Mouse (Mus musculus) erythroblast, embryonic 14.5 days (primary cell): ENCODE data around the gene Ypel3. TPM values are rescaled to one million over a fixed set of nuclear protein-coding genes. Genes with fewer than 3 reads are reported as not detected.

Experiments
- H3K27me3 ChIP-seq: 2 replicates; pipeline ENCODE4 v1.6.1; 2012; ENCODE audit warnings: inconsistent platforms; ENCODE audit not compliant: control insufficient read depth
- H3K36me3 ChIP-seq: 2 replicates; pipeline ENCODE4 v1.6.1; 2012; ENCODE audit warnings: mild to moderate bottlenecking, inconsistent platforms; ENCODE audit not compliant: control insufficient read depth
- H3K4me1 ChIP-seq: 2 replicates; pipeline ENCODE4 v1.6.1; 2012; ENCODE audit warnings: inconsistent platforms; ENCODE audit not compliant: control insufficient read depth
- H3K4me3 ChIP-seq: replicated peaks from 2 replicates; pipeline ENCODE3; 2012; ENCODE audit warnings: moderate library complexity, mild to moderate bottlenecking, inconsistent platforms
- H3K9me3 ChIP-seq: 2 replicates; pipeline ENCODE4 v1.6.1; 2012; ENCODE audit warnings: low read length, inconsistent platforms, mixed read lengths; ENCODE audit not compliant: control insufficient read depth
- GATA1 ChIP-seq: IDR thresholded peaks from 2 replicates; pipeline ENCODE4 v1.6.1; 2012; ENCODE audit warnings: low read length, inconsistent platforms, mixed read lengths
- TAL1 ChIP-seq: IDR thresholded peaks from 3 replicates; pipeline ENCODE4 v1.6.1; 2012; ENCODE audit warnings: low read length, inconsistent platforms, mixed read lengths
- polyA plus RNA-seq: library from polyadenylated mRNA; stranded (reverse); fragments of >175 nt; gene quantifications from 2 replicates; pipeline ENCODE4 v1.2.3, GENCODE M21; 2012

The Ypel3 gene
- polyA plus RNA-seq, 1 experiment = 156 TPM

- H3K4me3 ChIP-seq = no peak overlapping the region
- H3K36me3 ChIP-seq = peaks cover 97% of the 10 kb centered on the region
- no peak for TF ChIP-seq TAL1
- no peak for TF ChIP-seq GATA1
- peaks cover 30% of the 10 kb centered on the region for H3K4me1 ChIP-seq
- no peaks in the 10 kb centered on the region for H3K9me3 ChIP-seq
- H3K27me3 ChIP-seq = no peaks in the 10 kb centered on the region
Measured at GRCm38 (mm10) chr7:126786142-126786541, 9.4 kb downstream of the Ypel3 start.

GRCm38 (mm10) chr7:126789141-126789540 lies 12.4 kb downstream of the Ypel3 start:
- Histone ChIP-seq H3K4me3 (no peak overlapping the region), H3K36me3 (peaks cover 68% of the 10 kb centered on the region), H3K9me3 (no peaks in the 10 kb centered on the region), H3K27me3 (no peaks in the 10 kb centered on the region), H3K4me1 (peaks cover 36% of the 10 kb centered on the region)
- TF ChIP-seq TAL1 (no peak), GATA1 (no peak)

- Histone ChIP-seq H3K4me3 (peak within 1 kb of the TSS; percentile 85), H3K9me3 (no peaks in the 10 kb centered on the region), H3K36me3 (peaks cover 67% of the 10 kb centered on the region), H3K4me1 (peaks cover 64% of the 10 kb centered on the region), H3K27me3 (no peaks in the 10 kb centered on the region)
- TF ChIP-seq TAL1 (no peak), GATA1 (no peak)
Measured at GRCm38 (mm10) chr7:126791851-126792720, 15.3 kb downstream of the Ypel3 start, which contains the start of gene Ppp4c. TSS of gene Ppp4c (minus strand) at chr7:126792496.

GRCm38 (mm10) chr7:126792721-126793443 lies 16.1 kb downstream of the Ypel3 start:
- H3K9me3 ChIP-seq = no peaks in the 10 kb centered on the region
- H3K4me3 ChIP-seq = peak overlapping the region; percentile 85
- H3K4me1 ChIP-seq = peaks cover 72% of the 10 kb centered on the region
- TF ChIP-seq TAL1 (no peak), GATA1 (no peak)
- no peaks in the 10 kb centered on the region for H3K27me3 ChIP-seq
- peaks cover 64% of the 10 kb centered on the region for H3K36me3 ChIP-seq

- no peaks in the 10 kb centered on the region for H3K9me3 ChIP-seq
- no peaks in the 10 kb centered on the region for H3K27me3 ChIP-seq
- TF ChIP-seq GATA1 = no peak
- no peak for TF ChIP-seq TAL1
- H3K4me1 ChIP-seq = peaks cover 80% of the 10 kb centered on the region
- H3K36me3 ChIP-seq = peaks cover 56% of the 10 kb centered on the region
- H3K4me3 ChIP-seq = no peak overlapping the region
Measured at GRCm38 (mm10) chr7:126793456-126794270, 16.9 kb downstream of the Ypel3 start.

GRCm38 (mm10) chr7:126794271-126794605 lies 17.5 kb downstream of the Ypel3 start:
- Histone ChIP-seq H3K9me3 (no peaks in the 10 kb centered on the region), H3K36me3 (peaks cover 50% of the 10 kb centered on the region), H3K27me3 (no peaks in the 10 kb centered on the region), H3K4me1 (peaks cover 82% of the 10 kb centered on the region), H3K4me3 (no peak overlapping the region)
- TF ChIP-seq TAL1 (no peak), GATA1 (no peak)

GRCm38 (mm10) chr7:126795387-126796317 lies 18.9 kb downstream of the Ypel3 start:
- no peaks in the 10 kb centered on the region for H3K27me3 ChIP-seq
- H3K4me3 ChIP-seq = no peak overlapping the region
- H3K4me1 ChIP-seq = peaks cover 89% of the 10 kb centered on the region
- TF ChIP-seq GATA1 (no peak), TAL1 (no peak)
- H3K9me3 ChIP-seq = no peaks in the 10 kb centered on the region
- H3K36me3 ChIP-seq = peaks cover 38% of the 10 kb centered on the region

GRCm38 (mm10) chr7:126796350-126796932 lies 19.7 kb downstream of the Ypel3 start:
- TF ChIP-seq GATA1 = no peak
- no peak for TF ChIP-seq TAL1
- H3K4me1 ChIP-seq = peaks cover 86% of the 10 kb centered on the region
- H3K4me3 ChIP-seq = peak overlapping the region; percentile 90

More at GRCm38 (mm10) chr7:126796350-126796932, 19.7 kb downstream of the Ypel3 start:
- H3K27me3 ChIP-seq = no peaks in the 10 kb centered on the region
- peaks cover 33% of the 10 kb centered on the region for H3K36me3 ChIP-seq
- no peaks in the 10 kb centered on the region for H3K9me3 ChIP-seq
